Mouse (Mus musculus) lung, adult 2 months (tissue): ENCODE data around the gene Fitm2. TPM values are rescaled to one million over a fixed set of nuclear protein-coding genes. Genes with fewer than 3 reads are reported as not detected.
A peak's percentile ranks its signal among the peaks of the same experiment; 100 is the strongest.

Source experiments
- DNase-seq: peaks from one replicate; pipeline ENCODE4 v3.0.0; 2022
- H3K4me1 ChIP-seq: fragments of 200-500 bp; 2 replicates; pipeline ENCODE4 v1.6.1; 2011; ENCODE audit warnings: low read length; ENCODE audit not compliant: control insufficient read depth, insufficient read depth
- H3K4me3 ChIP-seq: fragments of 200-500 bp; replicated peaks from 2 replicates; pipeline ENCODE3; 2011; ENCODE audit warnings: low read depth, mild to moderate bottlenecking, control low read depth, low read length; ENCODE audit errors: extremely low read depth
- CTCF ChIP-seq: fragments of 200-500 bp; IDR thresholded peaks from 2 replicates; pipeline ENCODE4 v1.5.1; 2011; ENCODE audit warnings: mild to moderate bottlenecking, low read length, control low read depth; ENCODE audit not compliant: insufficient read depth
- POLR2A ChIP-seq: fragments of 200-500 bp; IDR thresholded peaks from 2 replicates; pipeline ENCODE4 v1.6.1; 2011; ENCODE audit warnings: low read depth, mild to moderate bottlenecking, control low read depth, low read length, borderline replicate concordance; ENCODE audit errors: extremely low read depth
- WGBS: fragments of 180-500 bp; shearing (Covaris S2); methylation state at CpG from one replicate; pipeline ENCODE4 v1.1.7; 2018; 5-methylcytosine and 5-hydroxymethylcytosine counted together
- polyA plus RNA-seq: library from polyadenylated mRNA; depleted of rRNA; stranded (reverse); fragments of >200 nt; gene quantifications from 2 replicates; pipeline ENCODE4 v1.2.3, GENCODE M21; 2012

Gene Fitm2
- polyA plus RNA-seq, 1 experiment = 24.1 TPM

- 0 out of 2 replicates have a peak, but pooled peaks cover 2% of the 10 kb centered on the region for H3K4me1 ChIP-seq
- TF ChIP-seq POLR2A (no peak), CTCF (no peak)
These were observed 17.4 kb upstream of the Fitm2 start for GRCm38 (mm10) chr2:163489725-163490291.

GRCm38 (mm10) chr2:163487360-163487759 is 14.9 kb upstream of the Fitm2 start:
- TF ChIP-seq POLR2A (no peak), CTCF (no peak)
- 74% methylated on average over 3 of the region's 3 CpGs for WGBS
- no peaks in the 10 kb centered on the region for H3K4me1 ChIP-seq
- no peak for DNase-seq
- no peak overlapping the region for H3K4me3 ChIP-seq

More at GRCm38 (mm10) chr2:163489725-163490291, 17.4 kb upstream of the Fitm2 start:
- WGBS = 47% methylated on average over 5 of the region's 5 CpGs
- no peak for DNase-seq
- H3K4me3 ChIP-seq = no peak overlapping the region

GRCm38 (mm10) chr2:163481539-163482029 is 9.2 kb upstream of the Fitm2 start:
- TF ChIP-seq CTCF = no peak
- TF ChIP-seq POLR2A = no peak
- DNase-seq = no peak
- H3K4me3 ChIP-seq = no peak overlapping the region
- H3K4me1 ChIP-seq = no peaks in the 10 kb centered on the region
- 4% methylated on average over 21 of the region's 21 CpGs for WGBS

- 49% methylated on average over 18 of the region's 18 CpGs for WGBS
- H3K4me3 ChIP-seq = no peak overlapping the region
- TF ChIP-seq CTCF = peak; percentile 52
- no peak for TF ChIP-seq POLR2A
- DNase-seq = no peak
- H3K4me1 ChIP-seq = no peaks in the 10 kb centered on the region
These were observed 7.9 kb upstream of the Fitm2 start for GRCm38 (mm10) chr2:163480191-163480825.

GRCm38 (mm10) chr2:163471710-163472465 is 541 bp downstream of the Fitm2 start:
- TF ChIP-seq POLR2A (no peak), CTCF (no peak)
- peak overlapping the region; percentile 96 for H3K4me3 ChIP-seq
- 2% methylated on average over 36 of the region's 36 CpGs for WGBS
- peaks cover 2% of the 10 kb centered on the region; the same call in 1 of the 2 replicates for H3K4me1 ChIP-seq
- DNase-seq = no peak

- no peak for DNase-seq
- Histone ChIP-seq H3K4me3 (no peak overlapping the region), H3K4me1 (peaks cover 2% of the 10 kb centered on the region; the same call in 1 of the 2 replicates)
- 41% methylated on average over 3 of the region's 3 CpGs for WGBS
- TF ChIP-seq CTCF (no peak), POLR2A (no peak)
These were observed 1.3 kb downstream of the Fitm2 start for GRCm38 (mm10) chr2:163471136-163471535.

- 92% methylated on average over 15 of the region's 15 CpGs for WGBS
- H3K4me3 ChIP-seq = no peak overlapping the region
- no peak for DNase-seq
- H3K4me1 ChIP-seq = peaks cover 2% of the 10 kb centered on the region; the same call in 1 of the 2 replicates
- TF ChIP-seq POLR2A = no peak
These were observed 2.7 kb downstream of the Fitm2 start for GRCm38 (mm10) chr2:163469711-163470110.

- DNase-seq = no peak
- Histone ChIP-seq H3K4me1 (peaks cover 2% of the 10 kb centered on the region; the same call in 1 of the 2 replicates), H3K4me3 (no peak overlapping the region)
- WGBS = 88% methylated on average over 6 of the region's 6 CpGs
- TF ChIP-seq CTCF = no peak
These were observed 3.6 kb downstream of the Fitm2 start for GRCm38 (mm10) chr2:163468866-163469265.

- Histone ChIP-seq H3K4me3 (no peak overlapping the region), H3K4me1 (peaks cover under 1% of the 10 kb centered on the region; the same call in 1 of the 2 replicates)
- WGBS = 89% methylated on average over 6 of the region's 6 CpGs
- TF ChIP-seq POLR2A (no peak), CTCF (no peak)
- DNase-seq = no peak
These were observed 4.8 kb downstream of the Fitm2 start for GRCm38 (mm10) chr2:163467585-163467984.
